Mouse (Mus musculus): ENCODE results near the gene Prim1. TPM values are rescaled to one million over a fixed set of nuclear protein-coding genes. Genes with fewer than 3 reads are reported as not detected.
A peak's percentile ranks its signal among the peaks of the same experiment; 100 is the strongest.

The Prim1 gene
- polyA plus RNA-seq, 1 experiment = 89.8 TPM

GRCm38 (mm10) chr10:127985601-127986000, 29.4 kb upstream of the Prim1 start:
- WGBS = 75% methylated on average over 8 of the region's 8 CpGs
- H3K4me1 ChIP-seq (ENCODE audit: control insufficient read depth, insufficient read depth, low read length) = no peaks in the 10 kb centered on the region
- TF ChIP-seq CTCF (IDR thresholded peaks at IDR 0.05; ENCODE audit: control insufficient read depth, insufficient read depth, low read length) = no peak
- no peak for TF ChIP-seq POLR2A (IDR thresholded peaks at IDR 0.05; ENCODE audit: borderline replicate concordance, control insufficient read depth, low read depth, low read length)
- no peak overlapping the region for H3K27ac ChIP-seq (ENCODE audit: control insufficient read depth, insufficient read depth, low read depth, low read length, poor library complexity)
- no peak overlapping the region for H3K4me3 ChIP-seq (replicated peaks; ENCODE audit: control insufficient read depth, low read depth, low read length)

- Histone ChIP-seq H3K4me1 (ENCODE audit: control insufficient read depth, insufficient read depth, low read length) (no peaks in the 10 kb centered on the region), H3K27ac (ENCODE audit: control insufficient read depth, insufficient read depth, low read depth, low read length, poor library complexity) (no peak overlapping the region), H3K4me3 (replicated peaks; ENCODE audit: control insufficient read depth, low read depth, low read length) (no peak overlapping the region)
- WGBS = 79% methylated on average over 3 of the region's 3 CpGs
- no peak for TF ChIP-seq CTCF (IDR thresholded peaks at IDR 0.05; ENCODE audit: control insufficient read depth, insufficient read depth, low read length)
- no peak for TF ChIP-seq POLR2A (IDR thresholded peaks at IDR 0.05; ENCODE audit: borderline replicate concordance, control insufficient read depth, low read depth, low read length)
Measured at GRCm38 (mm10) chr10:127996690-127997089, 18.3 kb upstream of the Prim1 start.

GRCm38 (mm10) chr10:127998260-127998659, 16.7 kb upstream of the Prim1 start:
- no peaks in the 10 kb centered on the region for H3K4me1 ChIP-seq (ENCODE audit: control insufficient read depth, insufficient read depth, low read length)
- no peak overlapping the region for H3K27ac ChIP-seq (ENCODE audit: control insufficient read depth, insufficient read depth, low read depth, low read length, poor library complexity)
- no peak overlapping the region for H3K4me3 ChIP-seq (replicated peaks; ENCODE audit: control insufficient read depth, low read depth, low read length)
- WGBS = 93% methylated on average over 1 of the region's 1 CpGs
- TF ChIP-seq POLR2A (IDR thresholded peaks at IDR 0.05; ENCODE audit: borderline replicate concordance, control insufficient read depth, low read depth, low read length) (no peak), CTCF (IDR thresholded peaks at IDR 0.05; ENCODE audit: control insufficient read depth, insufficient read depth, low read length) (peak; percentile 47; the same call in 1 of the 2 replicates)

- Histone ChIP-seq H3K27ac (ENCODE audit: control insufficient read depth, insufficient read depth, low read depth, low read length, poor library complexity) (no peak overlapping the region), H3K4me1 (ENCODE audit: control insufficient read depth, insufficient read depth, low read length) (no peaks in the 10 kb centered on the region), H3K4me3 (replicated peaks; ENCODE audit: control insufficient read depth, low read depth, low read length) (no peak overlapping the region)
- TF ChIP-seq POLR2A (IDR thresholded peaks at IDR 0.05; ENCODE audit: borderline replicate concordance, control insufficient read depth, low read depth, low read length) (no peak), CTCF (IDR thresholded peaks at IDR 0.05; ENCODE audit: control insufficient read depth, insufficient read depth, low read length) (no peak)
- WGBS = 69% methylated on average over 3 of the region's 3 CpGs
Measured at GRCm38 (mm10) chr10:128003281-128003801, 11.6 kb upstream of the Prim1 start.

GRCm38 (mm10) chr10:128004918-128005317, 10.1 kb upstream of the Prim1 start:
- TF ChIP-seq POLR2A (IDR thresholded peaks at IDR 0.05; ENCODE audit: borderline replicate concordance, control insufficient read depth, low read depth, low read length) (no peak), CTCF (IDR thresholded peaks at IDR 0.05; ENCODE audit: control insufficient read depth, insufficient read depth, low read length) (no peak)
- WGBS = 72% methylated on average over 10 of the region's 10 CpGs
- Histone ChIP-seq H3K27ac (ENCODE audit: control insufficient read depth, insufficient read depth, low read depth, low read length, poor library complexity) (no peak overlapping the region), H3K4me1 (ENCODE audit: control insufficient read depth, insufficient read depth, low read length) (no peaks in the 10 kb centered on the region), H3K4me3 (replicated peaks; ENCODE audit: control insufficient read depth, low read depth, low read length) (no peak overlapping the region)

- H3K4me1 ChIP-seq (ENCODE audit: control insufficient read depth, insufficient read depth, low read length) = no peaks in the 10 kb centered on the region
- no peak for TF ChIP-seq CTCF (IDR thresholded peaks at IDR 0.05; ENCODE audit: control insufficient read depth, insufficient read depth, low read length)
- no peak for TF ChIP-seq POLR2A (IDR thresholded peaks at IDR 0.05; ENCODE audit: borderline replicate concordance, control insufficient read depth, low read depth, low read length)
- no peak overlapping the region for H3K27ac ChIP-seq (ENCODE audit: control insufficient read depth, insufficient read depth, low read depth, low read length, poor library complexity)
- no peak overlapping the region for H3K4me3 ChIP-seq (replicated peaks; ENCODE audit: control insufficient read depth, low read depth, low read length)
- 81% methylated on average over 8 of the region's 8 CpGs for WGBS
Measured at GRCm38 (mm10) chr10:128005479-128005878, 9.5 kb upstream of the Prim1 start.

- Histone ChIP-seq H3K4me3 (replicated peaks; ENCODE audit: control insufficient read depth, low read depth, low read length) (no peak within 1 kb of the TSS), H3K27ac (ENCODE audit: control insufficient read depth, insufficient read depth, low read depth, low read length, poor library complexity) (no peak within 1 kb of the TSS), H3K4me1 (ENCODE audit: control insufficient read depth, insufficient read depth, low read length) (no peaks in the 10 kb centered on the region)
- TF ChIP-seq POLR2A (IDR thresholded peaks at IDR 0.05; ENCODE audit: borderline replicate concordance, control insufficient read depth, low read depth, low read length) (no peak), CTCF (IDR thresholded peaks at IDR 0.05; ENCODE audit: control insufficient read depth, insufficient read depth, low read length) (no peak)
- WGBS = 81% methylated on average over 1 of the region's 1 CpGs
Measured at GRCm38 (mm10) chr10:128007446-128007845, 7.5 kb upstream of the Prim1 start, which contains the start of gene Hsd17b6. Gene Hsd17b6, minus strand, starts transcription at chr10:128007611.

GRCm38 (mm10) chr10:128008207-128008889, 6.6 kb upstream of the Prim1 start:
- Histone ChIP-seq H3K27ac (ENCODE audit: control insufficient read depth, insufficient read depth, low read depth, low read length, poor library complexity) (no peak overlapping the region), H3K4me1 (ENCODE audit: control insufficient read depth, insufficient read depth, low read length) (no peaks in the 10 kb centered on the region), H3K4me3 (replicated peaks; ENCODE audit: control insufficient read depth, low read depth, low read length) (no peak overlapping the region)
- 10% methylated on average over 4 of the region's 4 CpGs for WGBS
- TF ChIP-seq CTCF (IDR thresholded peaks at IDR 0.05; ENCODE audit: control insufficient read depth, insufficient read depth, low read length) (no peak), POLR2A (IDR thresholded peaks at IDR 0.05; ENCODE audit: borderline replicate concordance, control insufficient read depth, low read depth, low read length) (no peak)

Measured in bone marrow, adult 2 months (tissue).